Mouse (Mus musculus): ENCODE results near the gene Sox10. TPM values are rescaled to one million over a fixed set of nuclear protein-coding genes. Genes with fewer than 3 reads are reported as not detected.

The Sox10 gene
- polyA plus RNA-seq (2012; rRNA removed): 5.6 and 11.3 TPM in 2 replicates

GRCm38 (mm10) chr15:79165140-79165539 is at the start of gene Sox10:
Gene Sox10 (minus strand): TSS chr15:79165240.
- no peak for TF ChIP-seq POLR2A (IDR thresholded peaks at IDR 0.05; ENCODE audit: borderline replicate concordance, extremely low read depth, insufficient read depth, insufficient read length, poor library complexity, severe bottlenecking)
- no peak for TF ChIP-seq CTCF (IDR thresholded peaks at IDR 0.05; ENCODE audit: borderline replicate concordance, extremely low read depth, insufficient read depth, insufficient read length)
- no peak for DNase-seq (ENCODE audit: low read depth)

GRCm38 (mm10) chr15:79213591-79213990 is 48.6 kb upstream of the Sox10 start:
- DNase-seq (ENCODE audit: low read depth): no peak
- TF ChIP-seq POLR2A (IDR thresholded peaks at IDR 0.05; ENCODE audit: borderline replicate concordance, extremely low read depth, insufficient read depth, insufficient read length, poor library complexity, severe bottlenecking): no peak
- TF ChIP-seq CTCF (IDR thresholded peaks at IDR 0.05; ENCODE audit: borderline replicate concordance, extremely low read depth, insufficient read depth, insufficient read length): no peak

- no peak for TF ChIP-seq POLR2A (IDR thresholded peaks at IDR 0.05; ENCODE audit: borderline replicate concordance, extremely low read depth, insufficient read depth, insufficient read length, poor library complexity, severe bottlenecking)
- no peak for TF ChIP-seq CTCF (IDR thresholded peaks at IDR 0.05; ENCODE audit: borderline replicate concordance, extremely low read depth, insufficient read depth, insufficient read length)
- peak; percentile 9 for DNase-seq (ENCODE audit: low read depth)
Observed at GRCm38 (mm10) chr15:79212750-79213446, 47.9 kb upstream of the Sox10 start.

GRCm38 (mm10) chr15:79210357-79210756 is 45.3 kb upstream of the Sox10 start:
- no peak for TF ChIP-seq CTCF (IDR thresholded peaks at IDR 0.05; ENCODE audit: borderline replicate concordance, extremely low read depth, insufficient read depth, insufficient read length)
- TF ChIP-seq POLR2A (IDR thresholded peaks at IDR 0.05; ENCODE audit: borderline replicate concordance, extremely low read depth, insufficient read depth, insufficient read length, poor library complexity, severe bottlenecking): no peak

DNA sequence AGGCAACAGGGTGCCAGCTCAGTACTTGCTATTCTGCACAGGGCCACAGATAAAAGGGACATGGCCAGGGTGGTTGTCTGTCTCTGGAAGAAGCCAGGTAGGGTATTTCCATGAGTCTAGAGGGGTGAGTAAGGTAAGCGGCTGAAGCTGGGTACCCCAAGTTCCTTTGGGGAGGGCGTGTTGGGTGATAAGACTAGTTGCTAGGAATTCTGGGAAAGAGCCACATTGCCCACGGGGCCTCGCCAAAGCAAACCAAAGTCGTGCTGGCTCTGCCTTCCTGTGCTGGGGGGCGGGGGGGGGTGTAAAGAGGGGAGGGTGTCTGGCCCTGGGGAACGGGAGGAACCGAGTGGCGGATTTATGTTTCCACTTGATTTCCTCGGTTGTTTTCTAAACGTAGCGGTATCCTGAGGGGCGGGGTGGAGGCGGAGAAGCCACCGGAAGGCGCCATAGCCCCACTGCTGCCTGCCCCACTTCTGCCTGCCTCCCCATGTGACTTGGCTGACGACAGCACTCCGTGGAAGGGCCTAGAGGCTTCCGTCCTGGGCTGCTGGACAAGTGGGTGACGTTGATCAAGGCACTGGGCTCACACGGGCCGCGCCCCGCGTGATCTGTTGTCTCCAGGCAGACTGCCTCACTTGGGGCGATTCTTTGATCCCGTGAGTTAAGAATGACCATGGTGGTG is 43.9 kb upstream of the Sox10 start:
- peak; percentile 6 for DNase-seq (ENCODE audit: low read depth)
- no peak for TF ChIP-seq POLR2A (IDR thresholded peaks at IDR 0.05; ENCODE audit: borderline replicate concordance, extremely low read depth, insufficient read depth, insufficient read length, poor library complexity, severe bottlenecking)

More at GRCm38 (mm10) chr15:79210357-79210756, 45.3 kb upstream of the Sox10 start:
- peak; percentile 5 for DNase-seq (ENCODE audit: low read depth)

- DNase-seq (ENCODE audit: low read depth): no peak
- TF ChIP-seq CTCF (IDR thresholded peaks at IDR 0.05; ENCODE audit: borderline replicate concordance, extremely low read depth, insufficient read depth, insufficient read length) (no peak), POLR2A (IDR thresholded peaks at IDR 0.05; ENCODE audit: borderline replicate concordance, extremely low read depth, insufficient read depth, insufficient read length, poor library complexity, severe bottlenecking) (no peak)
Observed at GRCm38 (mm10) chr15:79208211-79208610, 43.2 kb upstream of the Sox10 start.

- TF ChIP-seq POLR2A (IDR thresholded peaks at IDR 0.05; ENCODE audit: borderline replicate concordance, extremely low read depth, insufficient read depth, insufficient read length, poor library complexity, severe bottlenecking) (no peak), CTCF (IDR thresholded peaks at IDR 0.05; ENCODE audit: borderline replicate concordance, extremely low read depth, insufficient read depth, insufficient read length) (no peak)
- DNase-seq (ENCODE audit: low read depth): peak; percentile 60
Observed at GRCm38 (mm10) chr15:79202575-79202974, 37.5 kb upstream of the Sox10 start.

DNA sequence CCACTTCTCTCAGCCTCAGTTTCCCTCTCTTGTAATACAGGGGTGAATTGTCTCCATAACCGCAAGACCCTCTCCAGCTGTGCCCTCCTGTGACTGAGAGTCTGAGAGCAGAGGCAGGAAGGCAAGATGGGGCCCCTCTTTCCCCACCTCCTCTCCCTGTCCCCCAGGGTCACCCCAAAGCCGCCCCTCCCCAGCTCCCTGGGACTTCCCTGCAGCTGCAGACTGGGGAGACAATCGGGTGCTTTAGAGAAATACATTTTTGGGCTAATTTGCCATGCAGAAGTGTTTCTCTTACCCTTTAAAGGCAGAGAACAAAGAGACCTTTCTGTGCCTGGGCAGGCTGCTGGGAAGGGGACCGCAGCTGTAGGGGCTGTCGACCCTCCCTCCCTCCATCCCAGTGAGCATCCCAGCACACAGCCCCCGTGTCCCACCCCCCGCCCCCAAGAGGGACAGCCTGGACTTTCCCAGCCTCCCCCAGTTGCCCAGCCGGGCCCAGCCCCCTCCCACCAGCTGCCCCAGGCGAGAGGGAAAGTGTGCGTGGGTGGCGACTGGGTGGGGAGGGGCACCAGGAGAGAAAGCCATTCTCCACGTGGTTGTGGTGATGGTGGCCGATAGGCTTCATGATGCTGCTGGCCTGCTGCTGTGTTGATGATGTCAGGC is 36.6 kb upstream of the Sox10 start:
- TF ChIP-seq CTCF (IDR thresholded peaks at IDR 0.05; ENCODE audit: borderline replicate concordance, extremely low read depth, insufficient read depth, insufficient read length): no peak
- TF ChIP-seq POLR2A (IDR thresholded peaks at IDR 0.05; ENCODE audit: borderline replicate concordance, extremely low read depth, insufficient read depth, insufficient read length, poor library complexity, severe bottlenecking): no peak
- peak; percentile 84 for DNase-seq (ENCODE audit: low read depth)

DNA sequence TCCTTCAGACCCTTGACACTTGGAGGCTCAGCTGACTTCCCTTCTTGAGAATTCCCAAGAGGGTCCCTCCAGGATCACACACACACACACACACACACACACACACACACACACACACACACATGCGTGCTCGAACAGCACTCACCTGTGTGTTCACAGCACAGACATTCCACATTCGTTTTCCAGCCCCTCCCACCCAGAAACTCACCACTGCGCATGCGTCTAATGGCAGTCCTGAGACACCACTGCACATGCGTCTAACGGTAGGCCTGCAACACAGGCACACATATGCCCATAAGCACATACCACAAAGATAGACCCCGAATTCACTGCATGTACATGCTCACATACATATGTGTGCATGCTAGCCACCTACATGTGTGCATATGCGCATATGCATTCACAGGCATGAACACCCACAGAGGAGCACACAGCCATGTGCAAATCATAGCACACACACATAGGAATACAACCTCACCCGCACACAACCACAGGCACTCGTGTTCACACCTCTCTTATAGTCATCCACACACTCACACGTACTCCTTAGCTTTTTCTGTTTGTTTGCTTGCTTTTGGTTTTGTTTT is 34.4 kb upstream of the Sox10 start:
- TF ChIP-seq CTCF (IDR thresholded peaks at IDR 0.05; ENCODE audit: borderline replicate concordance, extremely low read depth, insufficient read depth, insufficient read length): no peak
- TF ChIP-seq POLR2A (IDR thresholded peaks at IDR 0.05; ENCODE audit: borderline replicate concordance, extremely low read depth, insufficient read depth, insufficient read length, poor library complexity, severe bottlenecking): no peak
- no peak for DNase-seq (ENCODE audit: low read depth)

DNA sequence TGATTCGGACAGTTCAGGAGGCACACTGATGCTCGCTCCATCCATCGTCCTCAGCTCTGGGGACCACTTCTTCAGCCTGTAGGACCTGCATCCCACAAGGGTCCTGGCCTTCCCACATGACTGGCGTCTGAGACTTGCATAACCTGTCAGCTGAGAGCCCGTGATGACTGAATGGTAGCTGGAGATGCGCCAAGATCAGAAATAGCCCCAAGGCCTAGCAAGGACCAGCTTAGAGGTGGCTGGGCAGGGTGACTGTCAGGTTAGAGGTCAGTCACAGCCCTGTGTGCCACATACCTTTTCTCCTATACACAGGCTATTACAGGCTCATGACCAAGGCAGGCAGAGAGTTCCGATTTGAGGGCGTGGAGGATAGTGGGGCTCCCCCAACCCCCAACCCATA is 30.5 kb upstream of the Sox10 start:
- no peak for DNase-seq (ENCODE audit: low read depth)
- TF ChIP-seq CTCF (IDR thresholded peaks at IDR 0.05; ENCODE audit: borderline replicate concordance, extremely low read depth, insufficient read depth, insufficient read length): no peak

- TF ChIP-seq CTCF (IDR thresholded peaks at IDR 0.05; ENCODE audit: borderline replicate concordance, extremely low read depth, insufficient read depth, insufficient read length): no peak
- DNase-seq (ENCODE audit: low read depth): no peak
Observed at GRCm38 (mm10) chr15:79194946-79195345, 29.9 kb upstream of the Sox10 start.
